Mouse (Mus musculus) stomach, embryonic 14.5 days (tissue): ENCODE measurements around the gene Filip1l. TPM values are rescaled to one million over a fixed set of nuclear protein-coding genes. Genes with fewer than 3 reads are reported as not detected.

Experiments
- ATAC-seq: fragments of 200-750 bp; cut with Nextera tagmentation; 2 replicates; pipeline ENCODE4 v1.8.0; 2017; ENCODE audit warnings: low read depth, moderate TSS enrichment; ENCODE audit not compliant: insufficient number of reproducible peaks, insufficient read depth, low FRiP score
- H3K27ac ChIP-seq: fragments of 300-500 bp; sonication (generic); 2 replicates; pipeline ENCODE4 v1.5.1; 2014; ENCODE audit warnings: mild to moderate bottlenecking, low read length, moderate library complexity, mixed read lengths
- H3K27me3 ChIP-seq: fragments of 300-500 bp; sonication (generic); 2 replicates; pipeline ENCODE4 v1.6.1; 2014; ENCODE audit warnings: low read length, control low read depth, mixed read lengths; ENCODE audit not compliant: control insufficient read depth, insufficient read depth
- H3K36me3 ChIP-seq: fragments of 300-500 bp; sonication (generic); 2 replicates; pipeline ENCODE4 v1.6.1; 2014; ENCODE audit warnings: mild to moderate bottlenecking, control low read depth, low read length, moderate library complexity, mixed read lengths; ENCODE audit not compliant: control insufficient read depth, insufficient read depth
- H3K4me1 ChIP-seq: fragments of 300-500 bp; sonication (generic); 2 replicates; pipeline ENCODE4 v1.6.1; 2014; ENCODE audit warnings: low read length, control low read depth, mixed read lengths; ENCODE audit not compliant: control insufficient read depth, insufficient read depth
- H3K4me2 ChIP-seq: fragments of 300-500 bp; sonication (generic); replicated peaks from 2 replicates; pipeline ENCODE4 v1.6.1; 2014; ENCODE audit warnings: low read depth, low read length, control low read depth
- H3K4me3 ChIP-seq: fragments of 300-500 bp; sonication (generic); 2 replicates; pipeline ENCODE4 v1.5.1; 2014; ENCODE audit warnings: low read depth, low read length, control low read depth
- H3K9ac ChIP-seq: fragments of 300-500 bp; sonication (generic); replicated peaks from 2 replicates; pipeline ENCODE4 v1.6.1; 2014; ENCODE audit warnings: low read depth, mild to moderate bottlenecking, control low read depth, low read length, moderate library complexity, mixed read lengths
- H3K9me3 ChIP-seq: fragments of 300-500 bp; sonication (generic); 2 replicates; pipeline ENCODE4 v1.6.1; 2016; ENCODE audit warnings: low read depth, low read length, control low read depth; ENCODE audit not compliant: control insufficient read depth
- WGBS: fragments of 180-500 bp; shearing (Covaris S2); extraction: QIAGEN DNeasy Blood & Tissue Kit; methylation state at CpG from one replicate; pipeline ENCODE4 v1.1.7; 2014; 5-methylcytosine and 5-hydroxymethylcytosine counted together
- polyA plus RNA-seq: library from polyadenylated mRNA; unstranded; fragments of >200 nt; fragmentation: Nextera tagmentation; extraction: Ambion mirVana; gene quantifications from 2 replicates; pipeline ENCODE4 v1.2.1, GENCODE M21; 2014

Filip1l gene
- polyA plus RNA-seq, 1 experiment from 2014 or later = 54.7 TPM

DNA sequence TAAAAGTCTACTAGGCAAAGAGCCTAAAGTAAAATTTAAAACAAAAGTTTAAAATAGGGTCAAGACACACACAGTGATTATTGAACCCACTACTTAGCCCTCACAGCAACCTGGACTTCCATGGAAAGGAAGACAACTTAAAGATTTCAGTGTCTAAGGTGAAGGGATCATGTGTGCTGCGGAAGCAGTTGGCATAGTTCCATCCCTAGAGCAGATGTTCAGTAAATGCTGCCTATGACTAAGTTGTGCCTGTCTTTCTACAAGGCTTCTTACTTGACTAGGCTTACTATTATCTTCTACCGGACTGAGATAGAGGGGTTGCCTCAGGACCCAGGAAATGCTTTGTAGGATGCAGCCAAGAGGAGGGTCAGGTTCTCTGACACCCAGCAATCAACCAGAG lies 203.4 kb downstream of the Filip1l start:
- no peak overlapping the region for H3K4me2 ChIP-seq
- no peaks in the 10 kb centered on the region for H3K27me3 ChIP-seq
- H3K27ac ChIP-seq = 0 out of 2 replicates have a peak overlapping the region, but pooled peaks have one; percentile 10

DNA sequence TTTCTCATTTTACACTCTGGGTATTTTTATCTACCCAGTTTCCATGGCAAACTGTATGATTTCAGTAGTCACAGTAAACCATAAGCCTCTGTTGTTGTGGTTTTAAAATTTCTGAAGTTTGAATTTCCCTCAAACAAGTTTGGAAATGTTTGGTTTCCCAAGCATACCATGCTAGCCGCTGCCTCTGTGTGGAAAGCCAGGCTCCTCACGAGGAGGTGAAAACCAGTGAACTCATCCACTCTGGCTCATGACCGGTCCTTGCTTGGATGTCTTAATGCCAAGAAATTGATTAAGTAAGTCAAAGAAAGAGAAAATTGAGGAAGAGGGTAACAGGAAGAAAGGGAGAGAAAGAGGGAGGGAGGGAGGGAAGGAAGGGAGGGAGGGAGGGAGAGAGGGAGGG lies 205.4 kb downstream of the Filip1l start:
- Histone ChIP-seq H3K27me3 (no peaks in the 10 kb centered on the region), H3K4me2 (no peak overlapping the region), H3K36me3 (no peaks in the 10 kb centered on the region; the same call in 1 of the 2 replicates), H3K9me3 (no peaks in the 10 kb centered on the region), H3K27ac (no peak overlapping the region), H3K9ac (no peak overlapping the region), H3K4me3 (no peak overlapping the region), H3K4me1 (peaks cover 21% of the 10 kb centered on the region)
- 80% methylated on average over 3 of the region's 3 CpGs for WGBS
- no peak for ATAC-seq

More for the DNA sequence above, 203.4 kb downstream of the Filip1l start:
- Histone ChIP-seq H3K4me1 (peaks cover 16% of the 10 kb centered on the region), H3K36me3 (no peaks in the 10 kb centered on the region), H3K4me3 (no peak overlapping the region), H3K9me3 (no peaks in the 10 kb centered on the region), H3K9ac (no peak overlapping the region)
- ATAC-seq = no peak
- WGBS = 64% methylated on average over 2 of the region's 2 CpGs

DNA sequence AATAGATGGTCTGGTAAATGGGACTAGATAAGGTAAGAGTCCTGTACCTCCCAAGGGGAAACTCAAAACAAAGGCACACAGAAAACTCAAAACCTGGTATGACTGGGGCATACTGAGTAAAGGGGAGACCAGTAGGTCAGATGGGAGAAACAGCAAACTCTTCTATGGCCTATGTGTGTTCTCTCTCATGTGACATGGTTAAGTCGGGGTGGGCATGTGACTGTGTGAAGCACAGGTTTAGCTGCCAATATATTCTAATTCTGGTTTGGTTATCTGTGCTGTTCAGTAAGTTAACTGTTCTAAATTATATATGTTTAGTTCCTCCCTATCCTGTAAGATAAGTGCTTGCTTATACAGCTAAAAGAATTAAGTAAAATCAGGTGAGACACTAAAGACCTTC lies 207.3 kb downstream of the Filip1l start:
- H3K27ac ChIP-seq = no peak overlapping the region
- no peak overlapping the region for H3K4me3 ChIP-seq
- 88% methylated on average over 1 of the region's 1 CpGs for WGBS
- H3K27me3 ChIP-seq = no peaks in the 10 kb centered on the region
- H3K9ac ChIP-seq = no peak overlapping the region
- no peaks in the 10 kb centered on the region; the same call in 1 of the 2 replicates for H3K36me3 ChIP-seq
- no peaks in the 10 kb centered on the region for H3K9me3 ChIP-seq
- no peak for ATAC-seq
- H3K4me1 ChIP-seq = peaks cover 28% of the 10 kb centered on the region
- no peak overlapping the region for H3K4me2 ChIP-seq

DNA sequence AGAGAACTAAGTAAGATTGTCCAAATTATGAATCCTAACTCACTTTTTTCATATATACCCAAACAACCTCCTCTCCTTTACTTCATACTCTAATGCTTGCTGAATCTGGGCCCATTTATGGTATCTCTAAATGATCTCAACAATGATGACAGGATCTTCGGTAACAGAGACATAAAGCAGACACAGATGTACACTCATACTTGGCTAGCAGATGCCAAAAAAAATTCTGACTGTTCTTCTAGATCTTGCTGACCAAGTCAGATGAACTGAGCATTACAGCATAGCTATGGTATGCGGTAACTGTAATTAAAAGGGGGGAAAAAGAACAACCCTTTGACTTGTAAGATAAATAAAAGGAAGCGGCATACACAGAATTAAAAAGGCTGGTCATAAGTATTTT lies 210.6 kb downstream of the Filip1l start:
- 27% methylated on average over 3 of the region's 3 CpGs for WGBS
- no peak overlapping the region for H3K4me3 ChIP-seq
- peak; percentile 85; the same call in 1 of the 2 replicates for ATAC-seq
- no peaks in the 10 kb centered on the region for H3K9me3 ChIP-seq
- H3K27ac ChIP-seq = peak overlapping the region; percentile 75; the same call in 1 of the 2 replicates
- H3K4me1 ChIP-seq = peaks cover 20% of the 10 kb centered on the region
- H3K9ac ChIP-seq = no peak overlapping the region
- no peaks in the 10 kb centered on the region for H3K27me3 ChIP-seq
- no peaks in the 10 kb centered on the region; the same call in 1 of the 2 replicates for H3K36me3 ChIP-seq
- H3K4me2 ChIP-seq = no peak overlapping the region

DNA sequence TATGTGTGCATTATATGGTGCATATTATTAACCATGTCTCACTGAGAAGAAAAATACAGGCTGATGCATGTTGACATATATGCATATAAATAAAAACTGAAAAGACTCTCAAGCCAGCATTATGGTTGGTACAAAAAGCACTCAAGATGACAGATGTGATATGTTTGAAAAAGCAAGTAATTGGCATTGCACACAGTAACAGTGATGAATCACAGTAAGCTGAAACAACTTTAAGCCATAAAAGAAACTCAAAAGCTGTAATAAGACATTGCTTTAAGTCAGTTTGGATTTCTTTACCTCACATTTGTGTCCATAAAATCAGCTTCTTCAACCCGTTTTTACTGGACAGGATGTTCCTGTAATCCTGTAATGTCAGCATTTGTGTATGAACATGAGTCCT lies 211.9 kb downstream of the Filip1l start:
- peaks cover 20% of the 10 kb centered on the region for H3K4me1 ChIP-seq
- no peaks in the 10 kb centered on the region for H3K9me3 ChIP-seq
- no peak overlapping the region for H3K4me3 ChIP-seq
- WGBS = 35% methylated on average over 1 of the region's 1 CpGs
- no peak overlapping the region for H3K9ac ChIP-seq
- no peak overlapping the region for H3K27ac ChIP-seq
- H3K27me3 ChIP-seq = no peaks in the 10 kb centered on the region
- H3K36me3 ChIP-seq = peaks cover 3% of the 10 kb centered on the region; the same call in 1 of the 2 replicates
- no peak overlapping the region for H3K4me2 ChIP-seq
- ATAC-seq = no peak

DNA sequence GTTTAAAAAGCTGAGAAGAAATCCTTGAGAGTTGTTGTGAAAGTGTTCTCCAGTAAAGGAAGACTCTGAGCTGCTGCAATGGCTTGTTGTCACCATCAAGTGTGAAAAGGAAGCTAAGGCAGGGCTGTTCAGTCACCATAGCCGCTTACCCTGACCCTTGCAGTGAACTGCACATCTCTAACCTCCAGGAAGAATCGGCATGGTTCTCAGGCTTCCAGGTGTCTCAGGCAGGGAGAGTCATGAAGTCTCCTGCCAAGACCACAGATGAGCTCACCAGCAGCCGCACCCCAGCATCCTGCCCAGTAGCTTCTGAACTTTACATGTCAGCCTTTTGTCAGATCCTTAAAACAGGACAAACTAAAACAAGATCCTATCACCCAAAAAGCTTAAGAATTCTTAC lies 213.3 kb downstream of the Filip1l start:
- H3K9me3 ChIP-seq = no peaks in the 10 kb centered on the region
- WGBS = 70% methylated on average over 3 of the region's 3 CpGs
- H3K36me3 ChIP-seq = peaks cover 12% of the 10 kb centered on the region; the same call in 1 of the 2 replicates
- no peak overlapping the region for H3K9ac ChIP-seq
- H3K4me2 ChIP-seq = no peak overlapping the region
- H3K27ac ChIP-seq = no peak overlapping the region
- no peaks in the 10 kb centered on the region for H3K27me3 ChIP-seq
- ATAC-seq = no peak
- peaks cover 20% of the 10 kb centered on the region for H3K4me1 ChIP-seq
- H3K4me3 ChIP-seq = no peak overlapping the region

DNA sequence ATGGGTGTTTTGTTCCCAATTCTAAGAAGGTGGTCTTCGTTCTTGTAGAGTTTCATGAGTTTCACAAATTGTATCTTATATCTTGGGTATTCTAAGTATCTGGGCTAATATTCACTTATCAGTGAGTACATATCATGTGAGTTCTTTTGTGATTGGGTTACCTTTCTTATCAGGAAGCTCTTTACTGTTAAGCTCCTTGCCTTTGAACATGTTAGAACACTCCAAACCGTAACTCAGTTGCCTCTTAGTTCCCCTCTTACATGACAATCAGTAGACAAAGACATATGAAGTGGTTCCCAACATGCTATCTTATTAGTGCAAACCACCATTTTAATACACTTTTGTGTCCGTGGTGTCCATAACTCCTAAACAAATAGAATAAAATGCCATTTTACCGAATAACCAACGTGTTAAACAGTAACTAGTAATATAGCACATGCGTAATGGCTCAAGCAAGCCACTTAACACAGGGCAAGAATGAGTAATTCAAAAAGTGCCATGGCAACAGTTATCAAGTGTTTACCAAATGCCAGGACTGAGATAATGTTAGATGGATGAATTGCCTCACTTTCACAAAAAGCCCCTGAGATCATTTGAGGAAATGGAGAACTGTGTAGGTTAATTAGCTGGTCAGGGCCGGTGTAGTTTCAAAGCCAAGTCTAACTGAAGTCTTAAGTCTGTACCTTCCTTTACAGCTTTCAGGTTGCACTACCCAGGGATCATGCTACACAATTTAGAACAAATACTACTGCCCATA lies 215.9 kb downstream of the Filip1l start:
- ATAC-seq = peak; percentile 81
- Histone ChIP-seq H3K4me2 (no peak overlapping the region), H3K9me3 (no peaks in the 10 kb centered on the region), H3K27ac (no peak overlapping the region; the same call in 1 of the 2 replicates), H3K27me3 (no peaks in the 10 kb centered on the region), H3K4me1 (0 out of 2 replicates have a peak, but pooled peaks cover 3% of the 10 kb centered on the region), H3K4me3 (no peak overlapping the region), H3K9ac (no peak overlapping the region), H3K36me3 (peaks cover 27% of the 10 kb centered on the region; the same call in 1 of the 2 replicates)
- WGBS = 48% methylated on average over 7 of the region's 7 CpGs

DNA sequence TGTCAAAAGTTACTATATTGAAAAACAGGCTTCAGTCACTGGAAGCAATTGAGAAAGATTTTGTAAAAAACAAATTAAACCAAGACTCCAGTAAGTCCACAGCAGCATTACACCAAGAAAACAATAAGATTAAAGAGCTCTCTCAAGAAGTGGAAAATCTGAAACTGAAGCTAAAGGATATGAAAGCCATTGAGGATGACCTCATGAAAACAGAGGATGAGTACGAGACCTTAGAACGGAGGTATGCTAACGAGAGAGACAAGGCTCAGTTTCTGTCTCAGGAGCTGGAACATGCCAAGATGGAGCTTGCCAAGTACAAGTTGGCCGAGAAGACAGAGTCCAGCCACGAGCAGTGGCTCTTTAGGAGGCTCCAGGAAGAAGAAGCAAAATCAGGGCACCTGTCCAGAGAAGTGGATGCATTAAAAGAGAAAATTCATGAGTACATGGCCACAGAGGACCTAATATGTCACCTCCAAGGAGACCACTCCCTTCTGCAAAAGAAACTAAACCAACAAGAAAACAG lies 218.0 kb downstream of the Filip1l start:
- no peak overlapping the region for H3K4me3 ChIP-seq
- H3K36me3 ChIP-seq = peaks cover 27% of the 10 kb centered on the region; the same call in 1 of the 2 replicates
- no peaks in the 10 kb centered on the region for H3K4me1 ChIP-seq
- WGBS = 90% methylated on average over 5 of the region's 5 CpGs
- H3K27ac ChIP-seq = no peak overlapping the region
- no peak overlapping the region for H3K9ac ChIP-seq
- no peak overlapping the region for H3K4me2 ChIP-seq
- no peaks in the 10 kb centered on the region for H3K9me3 ChIP-seq
- no peak for ATAC-seq
- H3K27me3 ChIP-seq = no peaks in the 10 kb centered on the region
